Mouse (Mus musculus) kidney, adult 11 months (tissue): ENCODE measurements around the gene Rarres2.

Experiments
- DNase-seq: peaks from one replicate; pipeline ENCODE4 v3.0.0; 2022

Rarres2 gene

DNA sequence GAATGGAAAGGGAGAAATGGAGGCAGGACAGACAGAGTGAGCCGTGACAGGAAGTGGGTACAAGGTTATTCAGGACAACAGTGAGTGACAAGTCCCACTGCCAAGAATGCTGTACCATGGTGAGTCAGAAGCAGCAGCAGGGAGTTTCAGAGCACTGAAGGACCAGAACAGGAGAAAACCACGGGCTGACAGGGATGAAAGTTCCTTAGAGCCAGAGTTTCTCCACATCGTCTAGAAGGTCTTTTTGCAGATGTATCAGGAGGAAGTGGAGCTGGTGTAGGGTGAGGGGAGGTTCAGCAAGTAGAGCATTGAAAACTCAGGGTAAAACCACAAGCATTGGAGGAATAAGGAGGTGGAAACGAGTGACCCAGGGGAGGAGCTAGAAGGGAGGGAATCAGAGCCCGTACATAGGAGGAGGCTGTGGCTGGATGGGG lies 6.6 kb upstream of the Rarres2 start:
- no peak for DNase-seq

DNA sequence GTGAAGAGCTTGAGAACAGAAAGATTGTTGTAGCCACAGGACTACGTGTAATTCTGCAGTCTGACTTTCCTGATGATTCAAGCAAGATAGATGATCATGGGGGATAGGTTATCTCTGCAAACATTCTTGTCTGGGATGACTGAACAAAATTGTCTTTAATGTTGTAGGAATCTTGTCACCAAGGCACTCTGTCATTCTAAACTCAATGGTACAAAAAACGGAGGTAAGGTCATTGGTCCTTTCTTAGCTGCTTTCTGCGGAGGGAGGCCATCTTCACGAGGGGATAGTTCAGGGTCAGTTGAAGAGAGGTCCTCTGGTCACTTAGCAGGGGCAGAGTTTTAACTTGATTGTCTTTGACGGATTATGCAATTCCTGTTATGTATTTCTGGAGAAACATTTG lies 6.1 kb upstream of the Rarres2 start:
- no peak for DNase-seq

DNA sequence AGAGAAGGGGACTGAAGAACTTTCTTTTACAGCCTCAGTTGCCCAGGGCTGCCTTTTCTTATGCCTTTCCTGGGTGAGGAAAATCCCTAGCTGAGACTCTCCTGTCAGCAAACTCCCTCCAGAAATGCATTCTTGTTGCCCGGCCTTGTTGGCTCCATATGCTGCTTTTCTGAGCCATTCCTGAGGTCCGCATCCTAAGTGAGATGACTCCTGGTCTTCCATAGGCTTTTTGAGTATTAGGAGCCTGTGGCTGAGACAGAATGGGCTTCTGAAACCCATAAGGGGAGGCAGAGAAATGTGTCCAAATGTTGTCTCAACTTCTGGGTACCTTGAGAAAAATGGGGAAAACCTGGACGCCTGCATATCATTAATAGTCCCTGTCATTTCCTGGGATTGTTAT lies 1.4 kb upstream of the Rarres2 start:
- no peak for DNase-seq

DNA sequence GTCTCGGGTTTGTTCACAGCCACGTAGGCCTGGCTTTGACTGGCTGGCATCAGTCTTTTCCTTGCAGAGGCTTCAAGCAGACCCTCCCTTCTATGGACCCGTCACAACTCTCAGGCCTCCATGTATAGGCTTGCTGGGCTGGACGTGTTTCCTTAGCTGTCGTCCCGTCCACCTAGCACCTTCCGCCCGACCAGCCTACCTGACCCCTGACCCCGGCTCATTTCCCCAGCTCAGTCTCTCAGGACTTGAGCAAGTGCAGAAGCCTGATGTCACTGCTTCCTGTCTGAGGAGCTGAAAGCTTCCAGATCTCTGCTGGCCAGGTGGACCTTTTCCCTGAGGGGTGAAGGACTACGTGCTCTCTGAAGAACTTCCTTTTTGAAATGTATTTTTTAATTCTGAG lies 691 bp upstream of the Rarres2 start:
- peak; percentile 23 for DNase-seq

DNA sequence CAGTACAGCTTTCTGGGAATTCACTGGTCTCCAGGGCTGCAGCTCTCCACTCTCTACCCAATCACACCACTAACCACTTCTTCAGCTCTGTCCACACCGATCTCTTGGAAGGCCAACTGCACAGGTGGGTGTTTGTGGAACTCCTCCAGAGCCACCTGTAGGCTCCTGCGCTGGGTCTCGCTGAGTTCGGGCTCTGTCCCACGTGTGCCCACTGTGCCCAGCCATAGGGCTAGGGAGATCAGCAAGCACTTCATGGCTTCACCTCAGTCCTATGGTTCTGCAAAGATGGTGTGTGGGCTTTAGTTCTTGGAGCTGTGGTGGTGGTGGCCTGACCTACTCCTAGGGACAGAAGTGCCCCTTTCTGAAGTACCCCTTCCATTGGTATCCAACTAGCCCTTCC lies 575 bp downstream of the Rarres2 start:
- no peak for DNase-seq

DNA sequence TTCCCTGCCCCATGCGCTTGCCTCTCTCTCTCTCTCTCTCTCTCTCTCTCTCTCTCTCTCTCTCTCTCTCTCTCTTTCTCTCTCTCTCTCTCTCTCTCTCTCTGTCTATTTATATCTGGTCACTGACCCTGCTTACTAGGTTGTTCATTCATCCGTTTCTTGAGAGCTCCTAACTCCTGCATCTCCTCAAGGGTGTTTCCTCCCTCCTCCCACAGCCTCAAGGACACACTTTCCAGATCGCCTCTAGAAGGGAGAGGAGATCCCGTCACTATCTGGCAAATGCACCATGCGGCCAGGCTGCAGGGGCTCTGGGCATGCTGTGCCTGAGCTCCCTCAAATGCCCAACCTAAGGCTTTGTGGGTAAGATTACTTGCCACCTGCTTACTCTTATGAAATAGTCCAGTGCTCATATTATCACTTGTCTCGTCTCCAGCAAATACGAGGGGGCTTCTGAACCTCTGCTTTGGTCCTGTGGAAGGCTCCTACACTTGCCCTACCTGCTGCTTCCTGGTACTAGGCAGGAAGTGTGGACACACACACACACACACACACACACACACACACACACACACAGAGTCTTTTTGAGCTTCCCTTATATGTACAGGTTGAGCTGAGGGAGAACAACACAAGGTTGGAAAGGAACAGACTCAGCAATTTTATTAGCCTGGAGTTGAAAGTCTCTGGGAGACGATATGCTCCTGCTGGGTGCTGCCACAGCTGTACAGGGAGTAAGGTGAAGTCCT lies 3.4 kb downstream of the Rarres2 start:
- peak; percentile 54 for DNase-seq

DNA sequence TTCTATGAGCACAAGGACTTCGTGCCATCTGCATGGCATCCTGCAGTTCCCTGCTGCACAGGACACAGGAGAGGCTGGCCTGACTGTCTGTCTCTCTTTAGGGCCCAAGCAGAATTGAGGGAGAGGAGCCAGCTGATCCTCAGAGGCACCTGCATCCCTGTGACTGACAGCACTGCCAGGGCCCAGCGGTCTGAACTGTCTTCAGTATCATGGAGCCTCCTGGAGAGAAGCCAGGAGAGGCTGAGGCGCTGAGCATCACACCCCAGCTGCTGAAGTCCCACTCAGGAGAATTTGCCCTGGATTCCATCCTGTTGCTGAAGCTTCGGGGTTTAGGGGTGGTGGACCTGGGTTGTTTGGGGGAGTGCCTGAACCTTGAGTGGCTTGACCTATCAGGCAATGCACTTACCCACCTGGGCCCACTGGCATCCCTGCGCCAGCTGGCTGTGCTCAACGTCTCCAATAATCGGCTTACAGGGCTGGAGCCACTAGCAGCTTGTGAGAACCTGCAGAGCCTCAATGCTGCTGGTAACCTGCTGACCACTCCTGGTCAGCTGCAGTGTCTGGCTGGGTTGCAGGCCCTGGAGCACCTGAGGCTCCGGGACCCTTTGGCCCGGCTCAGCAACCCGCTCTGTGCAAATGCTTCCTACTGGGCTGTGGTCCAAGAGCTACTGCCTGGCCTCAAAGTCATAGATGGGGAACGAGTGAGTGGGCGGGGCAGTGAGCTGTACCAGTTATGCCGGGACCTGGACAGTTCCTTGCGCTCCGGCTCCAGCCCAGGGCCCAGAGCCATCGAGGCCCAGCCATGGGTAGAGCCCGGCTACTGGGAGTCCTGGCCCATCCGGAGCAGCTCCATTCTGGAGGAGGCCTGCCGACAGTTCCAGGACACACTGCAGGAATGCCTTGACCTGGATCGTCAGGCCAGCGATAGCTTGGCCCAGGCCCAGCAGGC lies 4.3 kb downstream of the Rarres2 start:
- peak; percentile 84 for DNase-seq

DNA sequence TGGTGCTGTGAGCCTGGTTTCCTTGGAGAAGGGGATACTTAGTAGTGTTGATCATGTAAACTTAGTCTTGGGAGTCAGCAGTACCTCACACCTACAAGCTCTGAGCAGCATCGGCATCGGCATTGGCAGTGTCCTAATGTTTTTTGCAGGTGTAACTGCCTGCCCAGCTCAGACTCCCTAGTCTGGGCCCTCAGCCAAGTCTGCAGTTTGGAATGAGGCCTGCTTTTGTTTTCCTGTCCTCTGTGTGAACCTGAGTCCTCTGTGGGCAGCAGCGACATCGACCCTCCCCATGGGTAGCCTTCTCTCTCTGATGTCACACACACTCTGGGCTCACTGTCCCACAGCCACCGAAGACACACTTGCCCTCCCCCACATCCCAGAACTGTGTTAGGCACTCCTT lies 6.3 kb downstream of the Rarres2 start:
- peak; percentile 86 for DNase-seq

- DNase-seq = peak; percentile 43
These were observed 6.8 kb downstream of the Rarres2 start for GRCm38 (mm10) chr6:48565693-48566310.

DNA sequence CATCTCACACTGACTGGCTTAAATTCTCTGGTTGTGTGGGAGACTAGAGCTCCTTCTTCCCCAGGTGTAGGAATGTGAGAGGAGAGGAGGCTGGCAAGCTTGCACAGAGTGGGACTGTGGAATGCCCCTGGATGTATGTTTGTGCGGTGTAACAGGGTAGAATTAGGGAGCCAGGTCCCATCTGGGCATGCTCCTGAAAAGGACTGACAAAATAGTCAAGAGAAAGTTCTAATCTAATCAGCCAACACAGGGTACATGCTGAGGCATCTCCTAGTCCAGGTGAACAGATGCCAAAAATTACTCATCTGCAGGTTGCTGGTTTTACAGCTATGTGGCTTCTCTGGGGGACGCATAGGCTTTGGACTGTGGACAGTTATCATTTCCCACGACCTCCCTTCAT lies 16.6 kb downstream of the Rarres2 start:
- no peak for DNase-seq

DNA sequence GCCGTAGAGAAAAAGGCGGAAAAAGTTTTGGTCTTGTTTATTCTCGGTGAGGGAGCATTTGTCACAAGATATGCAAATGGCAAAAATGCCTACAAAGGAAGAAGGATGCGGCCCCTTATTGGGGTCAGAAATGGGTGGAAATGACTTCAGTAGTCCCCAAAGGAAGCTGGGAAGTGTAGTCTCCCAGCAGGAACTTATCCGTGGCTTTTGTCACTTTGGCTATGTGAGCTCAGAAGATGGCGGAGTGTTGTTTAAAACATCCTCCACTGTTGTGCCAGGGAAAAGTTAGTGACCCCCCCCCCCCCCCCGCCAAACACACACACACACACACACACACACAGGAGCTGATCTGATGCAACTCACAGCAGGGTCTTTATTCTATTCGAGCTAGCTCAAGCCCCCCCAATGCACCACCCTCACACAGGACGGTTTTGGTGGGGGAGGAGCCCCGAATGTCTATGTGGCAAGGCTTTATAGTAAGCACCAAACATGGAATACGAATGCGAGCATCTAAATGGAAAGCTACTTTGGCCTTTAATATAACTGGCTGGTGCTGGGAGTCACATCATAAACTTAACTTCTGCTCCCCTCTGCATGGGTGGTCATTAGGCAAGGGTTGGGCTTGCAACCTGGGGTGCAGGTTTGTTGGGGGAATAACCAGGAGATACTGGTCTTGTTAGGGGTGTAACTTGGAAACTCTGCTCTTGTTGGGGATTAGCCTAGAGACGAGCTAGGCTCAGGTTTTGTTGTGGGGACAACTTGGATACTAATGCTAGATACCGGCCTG lies 17.3 kb downstream of the Rarres2 start:
- DNase-seq = peak; percentile 65

- peak; percentile 95 for DNase-seq
These were observed 18.1 kb downstream of the Rarres2 start, which contains the start of gene Lrrc61 for GRCm38 (mm10) chr6:48554280-48555103. Gene Lrrc61, plus strand, starts transcription at chr6:48554796.

GRCm38 (mm10) chr6:48553819-48554218 lies 18.8 kb downstream of the Rarres2 start:
- DNase-seq = no peak

DNA sequence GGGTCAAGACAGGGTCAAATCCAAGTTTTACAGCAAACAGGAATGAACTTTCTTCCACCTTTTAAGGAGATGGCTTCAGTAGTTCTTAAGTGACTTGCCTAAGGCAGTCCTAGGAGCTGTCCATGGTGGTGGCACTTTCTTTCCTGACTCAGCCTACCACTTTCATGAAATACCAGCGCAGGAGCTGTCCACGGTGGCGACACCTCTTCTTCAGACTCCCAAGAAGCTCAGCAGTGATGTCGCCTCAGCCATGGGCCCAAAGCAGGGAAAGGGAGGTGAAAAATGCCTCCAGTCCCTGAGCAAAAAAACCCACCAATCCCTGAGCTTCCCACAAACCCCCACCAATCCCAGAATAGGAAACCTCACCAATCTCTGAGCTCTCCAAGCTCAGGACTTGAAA lies 19.7 kb downstream of the Rarres2 start:
- DNase-seq = peak; percentile 30

GRCm38 (mm10) chr6:48548314-48548713 lies 24.3 kb downstream of the Rarres2 start:
- no peak for DNase-seq

DNA sequence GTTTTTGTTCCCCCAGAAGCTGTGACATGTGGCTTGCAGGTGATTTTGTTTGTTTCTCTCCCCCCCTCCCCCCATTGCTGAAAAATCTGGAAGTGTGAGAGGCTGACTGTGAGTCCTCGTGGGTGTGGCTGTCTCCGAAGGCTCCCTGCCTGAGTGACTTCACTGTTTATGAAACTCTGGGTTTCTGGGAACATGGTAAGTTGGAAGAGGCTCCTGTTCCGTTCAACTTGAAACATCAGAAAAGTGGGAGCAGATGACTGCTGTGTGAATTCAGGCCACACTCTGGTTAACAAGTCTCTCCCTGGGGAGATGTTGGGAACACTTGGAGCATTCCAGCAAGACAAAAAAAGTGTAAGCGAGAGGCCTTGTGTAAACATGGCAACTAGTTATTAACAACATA lies 25.7 kb downstream of the Rarres2 start:
- no peak for DNase-seq

DNA sequence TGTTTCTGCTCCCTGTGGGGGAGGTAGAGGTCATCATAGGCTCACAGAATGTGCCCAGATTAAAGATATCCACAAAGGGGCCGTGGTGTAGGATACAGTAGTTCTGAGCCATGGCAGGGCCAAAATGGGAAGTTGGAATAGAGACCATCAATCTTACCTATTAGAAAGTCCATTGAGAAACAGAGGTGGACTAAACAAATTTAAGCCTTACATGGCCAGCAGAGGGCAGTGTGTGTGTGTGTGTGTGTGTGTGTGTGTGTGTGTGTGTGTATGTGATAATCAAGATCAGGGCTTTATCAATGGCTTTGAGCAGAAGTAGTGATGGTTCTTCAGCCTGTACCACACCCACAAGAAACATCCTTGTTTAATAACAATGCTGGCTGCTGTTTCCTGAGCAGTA lies 26.3 kb downstream of the Rarres2 start:
- peak; percentile 30 for DNase-seq

- DNase-seq = no peak
These were observed 27.3 kb downstream of the Rarres2 start for GRCm38 (mm10) chr6:48545251-48545650.

- DNase-seq = no peak
These were observed 30.0 kb downstream of the Rarres2 start for GRCm38 (mm10) chr6:48542631-48543030.

- peak; percentile 57 for DNase-seq
These were observed 30.8 kb downstream of the Rarres2 start for GRCm38 (mm10) chr6:48541560-48542450.

- DNase-seq = no peak
These were observed 31.9 kb downstream of the Rarres2 start for GRCm38 (mm10) chr6:48540721-48541120.
